8 mouse cellular contexts compared by ENCODE assay signal in the genomic region with DNA sequence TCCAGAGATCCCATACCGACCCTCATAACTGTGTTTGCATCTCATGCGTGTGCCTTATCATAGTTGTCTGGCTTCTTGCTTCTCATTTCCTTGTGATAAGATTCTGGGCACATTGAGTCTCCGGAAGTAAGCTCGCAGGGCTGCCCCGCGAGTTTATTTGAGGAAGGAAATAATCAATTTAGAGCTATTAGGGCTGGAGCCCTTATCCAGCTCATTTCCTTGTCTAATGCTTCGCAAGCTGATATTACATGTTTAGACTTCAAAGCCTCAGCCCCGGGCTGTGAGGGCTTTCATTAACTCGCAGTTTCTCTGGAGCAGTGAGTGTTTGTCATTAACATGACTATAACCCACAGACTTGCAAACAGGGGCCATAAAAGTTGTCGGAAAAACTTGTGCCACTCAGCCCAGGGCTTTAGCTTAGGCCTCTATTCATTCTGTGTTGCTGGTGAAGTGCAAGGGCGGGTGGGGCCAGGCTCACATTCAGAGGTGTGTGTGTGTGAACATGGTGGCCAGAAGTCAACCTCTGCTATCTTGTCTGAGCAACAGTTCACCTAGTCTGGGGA.
A peak's percentile ranks its signal among the peaks of the same experiment; 100 is the strongest.
DNase-seq lines count a peak whose midpoint lies in the region; TF ChIP-seq lines count a peak whose summit lies in the region.
"Had no signal": no experiment of that assay in that cellular context is flagged by ENCODE, and none has a peak within 500 bp of the region (broad histone marks: within the 10 kb centered on the region; RNA-seq: fewer than 3 reads in every experiment).

No protein-coding gene starts in this region.

- TF ChIP-seq CTCF in lung, adult 2 months (IDR thresholded peaks at IDR 0.05; ENCODE audit: insufficient read depth, low read length), result no peak

- TF ChIP-seq POLR2A in lung, adult 2 months (IDR thresholded peaks at IDR 0.05; ENCODE audit: borderline replicate concordance, extremely low read depth, low read depth, low read length), result no peak

- no peak overlapping the region for H3K4me3 ChIP-seq in lung, adult 2 months (replicated peaks; ENCODE audit: extremely low read depth, low read depth, low read length)

- DNase-seq in 416B (ENCODE audit: low read depth), result peak; percentile 61
- DNase-seq in CD4-positive helper T cell, adult 2 months (ENCODE audit: low read depth, low spot score), result peak; percentile 12
- DNase-seq in kidney, adult 18-20 months, result peak; percentile 34
- DNase-seq in lung, adult 2 months, result peak; percentile 18
- DNase-seq in thymus, postnatal 14 days, result no peak
- DNase-seq in frontal cortex, postnatal 10 days (ENCODE audit: low spot score in 2 of 2), result no peak
- no peak for DNase-seq in left cerebral cortex, adult 11 months (ENCODE audit: low spot score)
- DNase-seq: thymus, adult 18-20 months had no signal

- WGBS in lung, adult 2 months, result 31% methylated on average over 11 of the region's 11 CpGs

- peaks cover 12% of the 10 kb centered on the region for H3K4me1 ChIP-seq in lung, adult 2 months (ENCODE audit: control insufficient read depth, insufficient read depth, low read length)

Comparison
In these comparisons a context has a peak if more than half of its experiments do, and no peak if none do; other contexts are left out.
1. DNase-seq: peak in 416B (single experiment), CD4-positive helper T cell, adult 2 months (single experiment), kidney, adult 18-20 months (single experiment) and lung, adult 2 months (single experiment); none in thymus, postnatal 14 days (single experiment), frontal cortex, postnatal 10 days (0 of 2) and left cerebral cortex, adult 11 months (single experiment).